Mouse (Mus musculus) liver, embryonic 14.5 days (tissue): ENCODE results near the gene Rufy2.

Experiments used
- CTCF ChIP-seq: IDR thresholded peaks from 2 replicates; pipeline ENCODE4 v1.5.1; 2016; ENCODE audit warnings: antibody characterized with exemption, low read depth, control low read depth
- EP300 ChIP-seq: IDR thresholded peaks from 2 replicates; pipeline ENCODE4 v1.6.1; 2016; ENCODE audit warnings: antibody characterized with exemption, low read depth

DNA sequence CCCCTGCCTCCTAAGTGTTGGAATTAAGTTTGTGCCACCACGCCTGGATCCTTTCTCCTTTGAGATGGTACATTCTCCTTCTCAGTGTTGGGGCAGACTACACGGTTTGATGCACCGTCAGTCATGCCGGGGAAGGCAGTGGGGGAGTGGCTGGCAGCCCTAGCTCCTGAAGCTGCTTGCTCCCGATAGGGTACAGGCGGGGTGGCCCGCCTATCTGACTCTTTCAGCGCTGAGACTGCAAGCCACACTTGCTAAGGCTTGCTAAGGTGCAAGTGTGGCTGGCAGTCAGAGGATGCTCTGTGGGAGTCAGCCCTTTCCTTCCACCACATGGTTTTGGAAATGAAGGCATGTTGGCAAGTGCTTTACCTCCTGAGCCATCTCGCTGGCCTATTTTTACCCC lies 20.6 kb downstream of the Rufy2 start:
- peak; percentile 39; the same call in 1 of the 2 replicates for TF ChIP-seq EP300
- TF ChIP-seq CTCF: no peak
